Mouse (Mus musculus) testis, adult 2 months (tissue): Measurements from ENCODE around the gene Pdgfc. TPM values are rescaled to one million over a fixed set of nuclear protein-coding genes. Genes with fewer than 3 reads are reported as not detected.

Experiments
- H3K27ac ChIP-seq: fragments of 200-500 bp; 2 replicates; pipeline ENCODE4 v1.5.1; 2012; ENCODE audit warnings: low read depth, low read length; ENCODE audit not compliant: control insufficient read depth, insufficient read depth
- H3K27me3 ChIP-seq: fragments of 200-500 bp; 2 replicates; pipeline ENCODE4 v1.6.1; 2012; ENCODE audit warnings: mild to moderate bottlenecking, low read length, moderate library complexity; ENCODE audit not compliant: control insufficient read depth, insufficient read depth
- H3K36me3 ChIP-seq: fragments of 200-500 bp; 2 replicates; pipeline ENCODE4 v1.6.1; 2012; ENCODE audit warnings: mild to moderate bottlenecking, low read length; ENCODE audit not compliant: control insufficient read depth, insufficient read depth
- H3K4me1 ChIP-seq: fragments of 200-500 bp; 2 replicates; pipeline ENCODE4 v1.6.1; 2012; ENCODE audit warnings: low read length; ENCODE audit not compliant: control insufficient read depth, insufficient read depth
- H3K4me3 ChIP-seq: fragments of 200-500 bp; 2 replicates; pipeline ENCODE4 v1.5.1; 2012; ENCODE audit warnings: low read depth, mild to moderate bottlenecking, low read length, moderate library complexity, mixed read lengths; ENCODE audit not compliant: control insufficient read depth
- CTCF ChIP-seq: fragments of 200-500 bp; IDR thresholded peaks from 2 replicates; pipeline ENCODE4 v1.5.1; 2012; ENCODE audit warnings: low read depth, mild to moderate bottlenecking, inconsistent platforms, low read length, moderate library complexity; ENCODE audit not compliant: control insufficient read depth, insufficient read depth, insufficient replicate concordance
- POLR2A ChIP-seq: fragments of 200-500 bp; IDR thresholded peaks from 2 replicates; pipeline ENCODE4 v1.6.1; 2012; ENCODE audit warnings: low read depth, mild to moderate bottlenecking, inconsistent platforms, low read length, moderate library complexity; ENCODE audit not compliant: control insufficient read depth
- polyA plus RNA-seq: library from polyadenylated mRNA; depleted of rRNA; stranded (reverse); fragments of >200 nt; gene quantifications from 2 replicates; pipeline ENCODE4 v1.2.3, GENCODE M21; 2012; rRNA removed

The Pdgfc gene
- polyA plus RNA-seq, 1 experiment = 3.7 TPM

- Histone ChIP-seq H3K27me3 (no peaks in the 10 kb centered on the region), H3K4me3 (no peak overlapping the region), H3K36me3 (no peaks in the 10 kb centered on the region), H3K4me1 (no peaks in the 10 kb centered on the region), H3K27ac (no peak overlapping the region)
- no peak for TF ChIP-seq CTCF
- TF ChIP-seq POLR2A = no peak
Measured at GRCm38 (mm10) chr3:81242697-81243590, 206.7 kb downstream of the Pdgfc start.

DNA sequence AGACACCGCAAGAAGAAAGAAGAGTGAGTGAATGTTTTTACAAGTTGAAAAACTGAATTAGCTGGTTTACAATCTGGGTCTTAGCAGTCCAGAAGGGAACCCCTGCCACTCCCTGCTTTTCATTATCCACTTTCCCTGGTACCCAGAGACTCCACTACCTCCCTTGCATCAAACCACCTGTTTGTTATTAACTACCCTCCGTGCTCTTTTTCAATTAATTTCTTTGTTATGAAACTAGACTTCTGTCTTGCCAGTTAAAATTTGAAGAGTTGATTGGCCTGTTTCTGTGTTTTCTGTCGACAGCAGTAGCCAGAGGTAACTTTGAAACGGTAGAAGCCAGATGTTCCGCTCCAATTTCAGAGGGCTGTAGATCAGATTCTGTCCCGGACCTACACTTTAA lies 207.4 kb downstream of the Pdgfc start:
- TF ChIP-seq POLR2A (no peak), CTCF (no peak)
- Histone ChIP-seq H3K36me3 (no peaks in the 10 kb centered on the region), H3K27ac (no peak overlapping the region)

DNA sequence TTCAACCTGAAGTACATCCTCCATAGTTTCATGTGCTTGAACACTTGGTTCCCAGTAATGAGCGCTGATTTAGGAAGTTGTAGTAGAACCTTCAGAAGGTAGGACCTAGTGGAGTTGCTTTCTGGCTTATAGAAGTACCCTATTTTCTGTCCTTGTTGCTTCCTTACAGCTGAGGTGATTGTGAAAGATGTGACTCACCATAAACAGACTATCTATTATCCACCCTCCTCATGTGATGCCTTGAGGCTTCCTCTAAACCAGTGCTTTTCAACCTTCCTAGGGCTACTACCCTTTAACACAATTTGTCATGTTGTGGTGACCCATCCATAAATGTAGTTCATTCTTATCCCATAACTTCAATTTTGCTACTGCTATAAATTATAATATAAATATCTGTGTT lies 226.6 kb downstream of the Pdgfc start:
- Histone ChIP-seq H3K27me3 (no peaks in the 10 kb centered on the region), H3K4me3 (no peak overlapping the region), H3K36me3 (no peaks in the 10 kb centered on the region), H3K27ac (no peak overlapping the region), H3K4me1 (no peaks in the 10 kb centered on the region)
- TF ChIP-seq CTCF (no peak), POLR2A (no peak)

More for the DNA sequence above, 207.4 kb downstream of the Pdgfc start:
- Histone ChIP-seq H3K27me3 (no peaks in the 10 kb centered on the region), H3K4me1 (no peaks in the 10 kb centered on the region), H3K4me3 (no peak overlapping the region)

Other genes with a start within 250 kb of the Pdgfc start
- gene Gria2, start 233.6 kb upstream of the Pdgfc start, polyA plus RNA-seq = 0.02 and 0.06 TPM in 2 replicates
- gene Glrb, start 122.8 kb upstream of the Pdgfc start, polyA plus RNA-seq = 0.12 and 0.24 TPM in 2 replicates